Mouse (Mus musculus): ENCODE results near the gene Insl3.

- no peak for TF ChIP-seq CTCF (IDR thresholded peaks at IDR 0.05; ENCODE audit: insufficient read depth, low read length)
- TF ChIP-seq POLR2A (IDR thresholded peaks at IDR 0.05; ENCODE audit: borderline replicate concordance, extremely low read depth, low read depth, low read length) = no peak
Observed at GRCm38 (mm10) chr8:71717096-71717495, 28.1 kb downstream of the Insl3 start.

All from lung, adult 2 months (tissue).